ENCODE assay signal across 9 mouse cellular contexts in the genomic region with DNA sequence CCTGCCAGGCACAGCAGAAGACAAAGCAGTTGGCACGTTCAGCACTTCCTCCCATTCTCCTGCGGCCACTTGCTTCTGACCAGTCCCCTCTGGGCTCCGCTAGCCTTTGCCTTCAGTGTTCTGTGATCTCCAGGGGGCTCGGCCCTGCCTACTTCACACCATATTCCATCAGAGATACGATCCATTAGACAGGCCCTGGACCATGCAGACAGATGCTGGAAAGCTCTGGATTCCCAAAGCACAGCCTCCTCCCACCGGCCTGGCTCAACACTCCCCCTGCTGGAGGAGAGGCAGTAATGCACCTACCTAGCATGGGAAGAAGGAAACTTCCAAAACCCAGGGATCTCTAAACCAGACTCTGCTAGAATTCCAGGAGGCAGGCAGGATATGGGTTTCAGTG. TPM values are rescaled to one million over a fixed set of nuclear protein-coding genes. Genes with fewer than 3 reads are reported as not detected.
DNase-seq lines count a peak whose midpoint lies in the region; ATAC-seq and TF ChIP-seq lines count a peak whose summit lies in the region.
"Had no signal": no experiment of that assay in that cellular context is flagged by ENCODE, and none has a peak within 500 bp of the region (broad histone marks: within the 10 kb centered on the region; RNA-seq: fewer than 3 reads in every experiment).

No protein-coding gene starts in this region.

- no peak overlapping the region for H3K4me3 ChIP-seq in liver, embryonic 14.5 days (ENCODE audit: insufficient read depth in 1 of 2, low read depth in 2 of 2, low read length in 2 of 2)
- no peak overlapping the region for H3K4me3 ChIP-seq in neural tube, embryonic 14.5 days (ENCODE audit: low read depth, low read length)

- H3K4me1 ChIP-seq in liver, embryonic 14.5 days (replicated peaks; ENCODE audit: control insufficient read depth in 2 of 2, insufficient read depth in 2 of 2, low read length in 1 of 2): no peaks in the 10 kb centered on the region
- H3K4me1 ChIP-seq in neural tube, embryonic 14.5 days (ENCODE audit: control insufficient read depth, insufficient read depth, low read length): 0 out of 2 replicates have a peak, but pooled peaks cover 3% of the 10 kb centered on the region

- no peaks in the 10 kb centered on the region for H3K9me3 ChIP-seq in liver, embryonic 14.5 days (ENCODE audit: control insufficient read depth, low read length)
- no peaks in the 10 kb centered on the region for H3K9me3 ChIP-seq in neural tube, embryonic 14.5 days (ENCODE audit: control insufficient read depth, low read length)

- 20% methylated on average over 6 of the region's 6 CpGs for WGBS in liver, embryonic 14.5 days (ENCODE audit: insufficient replicate concordance)
- 23% methylated on average over 6 of the region's 6 CpGs for WGBS in neural tube, embryonic 14.5 days

- POLR2A ChIA-PET in Patski (lab: Charles Lee): no interaction called here

- no peak overlapping the region for H3K9ac ChIP-seq in liver, embryonic 14.5 days (replicated peaks)
- peak overlapping the region; percentile 21; the same call in 1 of the 2 replicates for H3K9ac ChIP-seq in neural tube, embryonic 14.5 days (replicated peaks; ENCODE audit: low read depth, low read length)

- TF ChIP-seq CTCF in Patski (IDR thresholded peaks at IDR 0.05): no peak
- TF ChIP-seq CTCF in liver, embryonic 14.5 days (IDR thresholded peaks at IDR 0.05; ENCODE audit: low read depth): peak; percentile 97

- intact Hi-C loops in left cerebral cortex, postnatal 25 days (cut with DNase I): no loop called here
- intact Hi-C loops in left cerebral cortex, postnatal 10 days (cut with DNase I): no loop called here
- intact Hi-C loops in heart, postnatal 10 days (cut with DNase I): no loop called here
- intact Hi-C loops in left cerebral cortex, postnatal 36 days (cut with DNase I): no loop called here

- CTCF ChIA-PET in Patski (lab: Charles Lee): interaction anchor here (0.6 to 2.4 kb wide), 16 partner anchors 9 to 238 kb away, joined by 3 to 21 read pairs (median 5); partner anchors contain the start of gene Lamtor5

- no peaks in the 10 kb centered on the region for H3K36me3 ChIP-seq in liver, embryonic 14.5 days (replicated peaks; ENCODE audit: control insufficient read depth, insufficient read depth, low read depth)
- no peaks in the 10 kb centered on the region for H3K36me3 ChIP-seq in neural tube, embryonic 14.5 days (ENCODE audit: control insufficient read depth, insufficient read depth, low read length)

- ATAC-seq in Patski: peak; percentile 40
- ATAC-seq in liver, embryonic 14.5 days (ENCODE audit: insufficient read depth): no peak
- peak; percentile 89 for ATAC-seq in neural tube, embryonic 14.5 days (ENCODE audit: low read depth)

- DNase-seq in left cerebral cortex, postnatal 25 days (ENCODE audit: low spot score in 2 of 2): peak; percentile 50 to 69
- DNase-seq in left cerebral cortex, postnatal 10 days (ENCODE audit: extremely low spot score in 1 of 2, low spot score in 2 of 2): no peak
- no peak for DNase-seq in Patski (ENCODE audit: low read depth, low spot score)
- peak; percentile 58 to 63 for DNase-seq in cerebellum, postnatal 14 days
- DNase-seq in heart, postnatal 10 days: peak; percentile 37 to 64
- DNase-seq in liver, embryonic 14.5 days (ENCODE audit: low read depth in 3 of 3, low spot score in 3 of 3): peak in 1 of 3 experiments; percentile 7
- DNase-seq in left cerebral cortex, postnatal 36 days (ENCODE audit: low spot score in 2 of 2): no peak

- H3K4me2 ChIP-seq in liver, embryonic 14.5 days (ENCODE audit: low read depth): no peak overlapping the region
- no peak overlapping the region for H3K4me2 ChIP-seq in neural tube, embryonic 14.5 days (ENCODE audit: low read depth, low read length)

- H3K27me3 ChIP-seq in Patski: no peaks in the 10 kb centered on the region
- no peaks in the 10 kb centered on the region for H3K27me3 ChIP-seq in liver, embryonic 14.5 days (ENCODE audit: control insufficient read depth, insufficient read depth, low read length)
- H3K27me3 ChIP-seq in neural tube, embryonic 14.5 days (ENCODE audit: control insufficient read depth, insufficient read depth, low read length): no peaks in the 10 kb centered on the region

- H3K27ac ChIP-seq in liver, embryonic 14.5 days: no peak overlapping the region
- H3K27ac ChIP-seq in neural tube, embryonic 14.5 days (ENCODE audit: low read depth, low read length): peak overlapping the region; percentile 52
- H3K27ac ChIP-seq: macrophage had no signal

- in situ Hi-C loops in Patski (cut with MboI; ENCODE audit: low pct_unique_long_range_greater_than_20kb): no loop called here

- TF ChIP-seq EP300 in liver, embryonic 14.5 days (IDR thresholded peaks at IDR 0.05; ENCODE audit: low read depth): no peak

RNA-seq across cellular contexts. Expression of gene Kcnc4, which starts 12.8 kb away (rescaled TPM):
- 10 to 100 TPM; 62.5 to 66.4 TPM for total RNA-seq in left cerebral cortex, postnatal 25 days (2021)
- 10 to 100 TPM; 57.3 to 58.5 TPM for total RNA-seq in left cerebral cortex, postnatal 10 days (2021)
- polyA plus RNA-seq in Patski (2021): not detected
- under 1 TPM; 0.36 to 0.50 TPM for total RNA-seq in heart, postnatal 10 days (2021)
- 0.01 TPM in 1 of 2 replicates, not detected in the other for polyA plus RNA-seq in liver, embryonic 14.5 days (2012; rRNA removed)
- polyA plus RNA-seq in liver, embryonic 14.5 days (2014; fragmentation: Nextera tagmentation; extraction: Ambion mirVana): not detected in 2 replicates
- polyA plus RNA-seq in neural tube, embryonic 14.5 days (2014; fragmentation: Nextera tagmentation; extraction: Ambion mirVana): 6.2 and 7.7 TPM in 2 replicates
- total RNA-seq in left cerebral cortex, postnatal 36 days (2021): 10 to 100 TPM; 65.5 to 73.0 TPM
- polyA plus RNA-seq: macrophage had no signal

RNA-seq across cellular contexts. Expression of gene Slc6a17, which starts 45.6 kb away (rescaled TPM):
- 100 to 1,000 TPM; 396 to 412 TPM for total RNA-seq in left cerebral cortex, postnatal 25 days (2021)
- total RNA-seq in left cerebral cortex, postnatal 10 days (2021): 100 to 1,000 TPM; 258 to 262 TPM
- polyA plus RNA-seq in Patski (2021): 25.5 TPM
- 1 to 10 TPM; 1.3 to 1.4 TPM for total RNA-seq in heart, postnatal 10 days (2021)
- polyA plus RNA-seq in liver, embryonic 14.5 days (2012; rRNA removed): 0.12 and 0.15 TPM in 2 replicates
- 0.11 TPM in 1 of 2 replicates, not detected in the other for polyA plus RNA-seq in liver, embryonic 14.5 days (2014; fragmentation: Nextera tagmentation; extraction: Ambion mirVana)
- 15.1 and 16.6 TPM in 2 replicates for polyA plus RNA-seq in neural tube, embryonic 14.5 days (2014; fragmentation: Nextera tagmentation; extraction: Ambion mirVana)
- 100 to 1,000 TPM; 377 to 415 TPM for total RNA-seq in left cerebral cortex, postnatal 36 days (2021)

Comparison
In these comparisons a context has a peak if more than half of its experiments do, and no peak if none do; other contexts are left out.
1. DNase-seq: peak in left cerebral cortex, postnatal 25 days (2 of 2), cerebellum, postnatal 14 days (2 of 2) and heart, postnatal 10 days (2 of 2); none in left cerebral cortex, postnatal 10 days (0 of 2), Patski (single experiment) and left cerebral cortex, postnatal 36 days (0 of 2).
2. RNA of gene Kcnc4, which starts 12.8 kb away (total RNA-seq): 65.5 to 73.0 TPM in left cerebral cortex, postnatal 36 days, 62.5 to 66.4 TPM in left cerebral cortex, postnatal 25 days and 57.3 to 58.5 TPM in left cerebral cortex, postnatal 10 days; 0.36 to 0.50 TPM in heart, postnatal 10 days; every median in the first group is over 10 times any median in the second.
3. RNA of gene Slc6a17, which starts 45.6 kb away (total RNA-seq): 377 to 415 TPM in left cerebral cortex, postnatal 36 days, 396 to 412 TPM in left cerebral cortex, postnatal 25 days and 258 to 262 TPM in left cerebral cortex, postnatal 10 days; 1.3 to 1.4 TPM in heart, postnatal 10 days; every median in the first group is over 100 times any median in the second.